Mouse (Mus musculus) midbrain, embryonic 16.5 days (tissue): ENCODE data around the gene Larp7. TPM values are rescaled to one million over a fixed set of nuclear protein-coding genes. Genes with fewer than 3 reads are reported as not detected.

Experiments used
- ATAC-seq: fragments of 200-750 bp; cut with Nextera tagmentation; 2 replicates; pipeline ENCODE4 v1.8.0; 2017; ENCODE audit warnings: moderate TSS enrichment
- H3K27ac ChIP-seq: fragments of 300-500 bp; sonication (generic); 2 replicates; pipeline ENCODE4 v1.5.1; 2014; ENCODE audit warnings: mild to moderate bottlenecking, low read length, mixed read lengths
- H3K27me3 ChIP-seq: fragments of 300-500 bp; sonication (generic); 2 replicates; pipeline ENCODE4 v1.6.1; 2014; ENCODE audit warnings: low read depth, low read length, mixed read lengths; ENCODE audit not compliant: control insufficient read depth, insufficient read depth
- H3K36me3 ChIP-seq: fragments of 300-500 bp; sonication (generic); 2 replicates; pipeline ENCODE4 v1.6.1; 2014; ENCODE audit warnings: mild to moderate bottlenecking, low read length, moderate library complexity, mixed read lengths; ENCODE audit not compliant: control insufficient read depth, insufficient read depth
- H3K4me1 ChIP-seq: fragments of 300-500 bp; sonication (generic); 2 replicates; pipeline ENCODE4 v1.6.1; 2014; ENCODE audit warnings: mild to moderate bottlenecking, low read length, mixed read lengths; ENCODE audit not compliant: control insufficient read depth, insufficient read depth
- H3K4me2 ChIP-seq: fragments of 300-500 bp; sonication (generic); 2 replicates; pipeline ENCODE4 v1.6.1; 2014; ENCODE audit warnings: mild to moderate bottlenecking, low read length, mixed read lengths
- H3K4me3 ChIP-seq: fragments of 300-500 bp; sonication (generic); 2 replicates; pipeline ENCODE4 v1.5.1; 2014; ENCODE audit warnings: low read depth, mild to moderate bottlenecking, low read length, moderate library complexity, mixed read lengths
- H3K9ac ChIP-seq: fragments of 300-500 bp; sonication (generic); 2 replicates; pipeline ENCODE4 v1.6.1; 2014; ENCODE audit warnings: low read depth, low read length, mixed read lengths
- H3K9me3 ChIP-seq: fragments of 300-500 bp; sonication (generic); replicated peaks from 2 replicates; pipeline ENCODE4 v1.6.1; 2014; ENCODE audit warnings: mild to moderate bottlenecking, low read length, mixed read lengths; ENCODE audit not compliant: control insufficient read depth, poor library complexity, severe bottlenecking
- WGBS: fragments of 180-500 bp; shearing (Covaris S2); extraction: QIAGEN DNeasy Blood & Tissue Kit; methylation state at CpG from one replicate; pipeline ENCODE4 v1.1.7; 2014; 5-methylcytosine and 5-hydroxymethylcytosine counted together
- microRNA counts: library from miRNA; unstranded; fragments of <30 nt; microRNA quantifications from one replicate; lab custom pipeline; 2016
- microRNA-seq: library from miRNA; unstranded; fragments of <30 nt; microRNA quantifications from one replicate; pipeline ENCODE4, GENCODE M21; 2017
- polyA plus RNA-seq: library from polyadenylated mRNA; unstranded; fragments of >200 nt; fragmentation: Nextera tagmentation; extraction: Ambion mirVana; gene quantifications from 2 replicates; pipeline ENCODE4 v1.2.1, GENCODE M21; 2015

Larp7 gene
- polyA plus RNA-seq, 1 experiment from 2014 or later: 25.2 TPM

DNA sequence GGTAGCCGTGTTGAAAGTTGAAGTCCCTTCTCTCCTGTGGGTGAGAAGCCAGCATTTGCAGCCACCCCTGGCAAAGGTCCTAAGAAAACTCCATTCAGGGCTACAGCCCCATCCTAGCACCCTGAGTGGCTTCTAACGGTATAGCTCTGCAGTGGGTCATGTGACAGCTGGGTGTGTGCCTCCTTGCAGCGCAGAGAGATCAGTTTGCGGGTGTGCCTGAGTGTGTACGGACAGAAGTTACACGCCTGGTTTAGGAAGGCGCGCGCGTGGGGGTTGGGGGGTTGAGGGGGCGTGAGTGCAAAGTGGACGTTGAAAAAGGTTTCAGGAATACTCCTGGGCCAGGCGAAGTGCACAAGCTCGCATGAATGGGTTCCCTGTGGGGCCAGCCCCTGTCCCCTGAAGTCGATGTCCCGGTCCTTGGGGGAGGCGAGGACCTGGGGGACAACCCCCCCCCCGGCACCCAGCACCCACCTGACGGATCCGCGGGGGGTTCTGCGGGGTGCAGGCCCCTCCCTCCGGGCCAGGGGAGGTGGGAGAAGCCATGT lies 54.9 kb downstream of the Larp7 start:
- Histone ChIP-seq H3K9ac (peak overlapping the region; percentile 87), H3K4me1 (peaks cover 9% of the 10 kb centered on the region), H3K36me3 (no peaks in the 10 kb centered on the region), H3K27ac (peak overlapping the region; percentile 76), H3K9me3 (no peaks in the 10 kb centered on the region), H3K4me3 (peak overlapping the region; percentile 87), H3K4me2 (peak overlapping the region; percentile 97), H3K27me3 (no peaks in the 10 kb centered on the region)
- peak; percentile 92 for ATAC-seq
- 1% methylated on average over 23 of the region's 23 CpGs for WGBS

- H3K9me3 ChIP-seq: no peaks in the 10 kb centered on the region
- 89% methylated on average over 3 of the region's 3 CpGs for WGBS
- no peaks in the 10 kb centered on the region for H3K36me3 ChIP-seq
- no peaks in the 10 kb centered on the region for H3K27me3 ChIP-seq
- ATAC-seq: no peak
- no peak overlapping the region for H3K4me2 ChIP-seq
- no peak overlapping the region for H3K4me3 ChIP-seq
- no peak overlapping the region for H3K27ac ChIP-seq
- no peak overlapping the region for H3K9ac ChIP-seq
- peaks cover 2% of the 10 kb centered on the region; the same call in 1 of the 2 replicates for H3K4me1 ChIP-seq
Measured at GRCm38 (mm10) chr3:127492663-127493062, 60.5 kb downstream of the Larp7 start.

DNA sequence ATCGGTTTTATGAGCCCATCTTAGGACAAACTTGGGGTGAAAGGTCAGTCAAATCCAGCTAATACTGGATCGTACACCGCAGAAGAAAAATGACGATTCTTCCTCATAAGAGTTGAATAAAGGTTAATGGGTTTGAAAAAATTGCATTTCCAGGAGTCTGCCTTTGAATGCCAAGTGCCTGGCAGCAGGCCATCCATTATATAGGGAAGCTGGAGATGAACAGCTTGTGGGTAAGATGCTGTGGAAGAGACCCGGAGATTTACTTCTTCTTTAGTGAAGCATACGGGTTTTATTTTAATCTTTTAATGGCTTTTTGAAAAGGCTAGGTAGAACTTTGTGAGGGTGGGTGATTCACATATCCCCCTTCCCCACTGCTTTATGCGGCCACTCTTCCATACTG lies 65.8 kb downstream of the Larp7 start:
- no peaks in the 10 kb centered on the region for H3K36me3 ChIP-seq
- H3K27ac ChIP-seq: no peak overlapping the region
- no peaks in the 10 kb centered on the region; the same call in 1 of the 2 replicates for H3K4me1 ChIP-seq
- H3K9ac ChIP-seq: no peak overlapping the region
- no peaks in the 10 kb centered on the region for H3K9me3 ChIP-seq
- no peak overlapping the region for H3K4me2 ChIP-seq
- 48% methylated on average over 7 of the region's 7 CpGs for WGBS
- H3K4me3 ChIP-seq: no peak overlapping the region
- H3K27me3 ChIP-seq: no peaks in the 10 kb centered on the region
- ATAC-seq: peak; percentile 14; the same call in 1 of the 2 replicates

MicroRNAs encoded within 50 kb of the gene (microRNA counts, 519-probe panel; counts per million panel counts)
- microRNA mmu-miR-302a (lab: Ali Mortazavi, UCI): 1,954 counts per million, percentile 45 among the panel's probes with 10 or more counts
- 386 counts per million, percentile 18 among the panel's probes with 10 or more counts for microRNA mmu-miR-302b (lab: Ali Mortazavi, UCI)
- microRNA mmu-miR-302c (lab: Ali Mortazavi, UCI): 386 counts per million, percentile 18 among the panel's probes with 10 or more counts
- microRNA mmu-miR-302d (lab: Ali Mortazavi, UCI): 2,052 counts per million, percentile 52 among the panel's probes with 10 or more counts
- 2,744 counts per million, percentile 82 among the panel's probes with 10 or more counts for microRNA mmu-miR-367 (lab: Ali Mortazavi, UCI)

Small RNA genes within 50 kb of the gene (microRNA-seq; reads per million reads assigned to microRNA genes)
- gene Mir302a (306 reads per million, percentile 67 among the genes with 10 or more reads in this experiment), gene Mir302b (195 reads per million, percentile 60 among the genes with 10 or more reads in this experiment), gene Mir302c (26.6 reads per million, percentile 40 among the genes with 10 or more reads in this experiment), gene Mir302d (261 reads per million, percentile 65 among the genes with 10 or more reads in this experiment), gene Mir367 (not detected)

Other genes with a start within 250 kb of the Larp7 start
- gene Ank2, start 54.0 kb downstream of the Larp7 start, polyA plus RNA-seq: 189 and 211 TPM in 2 replicates
- 2.4 and 2.5 TPM in 2 replicates for gene Zgrf1, start 140 bp upstream of the Larp7 start, polyA plus RNA-seq
- gene Neurog2, start 79.8 kb upstream of the Larp7 start, polyA plus RNA-seq: 5.2 and 16.9 TPM in 2 replicates
- gene Alpk1, start 227.2 kb upstream of the Larp7 start, polyA plus RNA-seq: 0.38 and 0.73 TPM in 2 replicates
- gene Tifa, start 236.5 kb upstream of the Larp7 start, polyA plus RNA-seq: 3.1 and 3.8 TPM in 2 replicates